Mouse (Mus musculus): Measurements from ENCODE around the gene Pkd2. TPM values are rescaled to one million over a fixed set of nuclear protein-coding genes. Genes with fewer than 3 reads are reported as not detected.

Pkd2 gene
- polyA plus RNA-seq, 1 experiment from 2014 or later: 20.2 TPM

GRCm38 (mm10) chr5:104539331-104539730, 80.1 kb downstream of the Pkd2 start:
- H3K4me3 ChIP-seq: no peak overlapping the region
- H3K36me3 ChIP-seq: peaks cover 67% of the 10 kb centered on the region
- no peaks in the 10 kb centered on the region for H3K27me3 ChIP-seq
- H3K4me1 ChIP-seq: no peaks in the 10 kb centered on the region
- H3K9me3 ChIP-seq: no peaks in the 10 kb centered on the region
- no peak for ATAC-seq (ENCODE audit: insufficient number of reproducible peaks, insufficient read depth, low FRiP score, low TSS enrichment, low read depth)
- WGBS: 90% methylated on average over 4 of the region's 4 CpGs
- H3K9ac ChIP-seq: no peak overlapping the region
- no peak overlapping the region for H3K27ac ChIP-seq
- no peak overlapping the region for H3K4me2 ChIP-seq

Other genes with a start within 250 kb of the Pkd2 start
- gene Ibsp, start 160.3 kb upstream of the Pkd2 start, polyA plus RNA-seq (2015; fragmentation: Nextera tagmentation; extraction: Ambion mirVana): 239 and 390 TPM in 2 replicates
- gene Mepe, start 134.1 kb upstream of the Pkd2 start, polyA plus RNA-seq (2015; fragmentation: Nextera tagmentation; extraction: Ambion mirVana): not detected in 2 replicates
- 6.1 and 9.8 TPM in 2 replicates for gene Spp1, start 24.3 kb upstream of the Pkd2 start, polyA plus RNA-seq (2015; fragmentation: Nextera tagmentation; extraction: Ambion mirVana)
- gene BC005561, start 48.9 kb downstream of the Pkd2 start, polyA plus RNA-seq (2015; fragmentation: Nextera tagmentation; extraction: Ambion mirVana): 15.5 and 16.6 TPM in 2 replicates